Mouse (Mus musculus): ENCODE measurements around the gene Pign.

DNA sequence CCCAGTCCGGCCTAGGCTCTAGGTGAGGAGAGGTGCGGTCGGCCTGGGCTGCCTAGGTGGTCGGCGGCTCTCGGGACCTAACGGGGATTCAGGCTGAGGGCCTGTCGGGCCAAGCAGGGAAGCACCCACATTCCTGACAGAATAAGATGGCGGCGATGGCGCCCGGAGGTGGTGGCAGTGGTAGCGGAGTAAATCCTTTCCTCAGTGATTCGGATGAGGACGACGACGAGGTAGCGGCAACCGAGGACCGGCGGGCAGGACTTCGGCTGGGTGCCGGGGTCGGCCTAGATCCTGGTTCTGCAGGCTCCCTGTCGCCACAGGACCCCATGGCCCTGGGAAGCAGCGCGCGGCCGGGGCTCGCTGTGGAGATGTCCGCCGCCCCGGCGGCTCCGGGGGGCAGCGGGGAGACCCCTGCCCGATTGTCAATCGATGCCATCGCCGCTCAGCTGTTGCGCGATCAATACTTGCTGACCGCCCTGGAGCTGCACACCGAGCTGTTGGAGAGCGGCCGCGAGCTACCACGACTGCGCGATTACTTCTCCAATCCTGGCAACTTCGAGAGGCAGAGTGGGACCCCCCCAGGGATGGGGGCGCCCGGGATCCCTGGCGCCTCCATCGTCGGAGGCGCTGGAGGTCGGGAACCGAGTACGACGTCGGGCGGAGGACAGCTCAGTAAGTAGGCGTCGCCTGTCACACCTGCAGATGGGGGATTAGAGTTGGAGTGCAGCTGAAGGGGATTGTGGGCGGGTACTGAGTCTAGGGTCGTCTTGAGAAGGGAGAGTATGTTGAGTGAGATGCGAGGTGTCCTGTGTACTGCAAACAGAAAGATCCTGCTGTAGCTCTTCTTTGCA lies 710 bp upstream of the Pign start:
- TF ChIP-seq CTCF (IDR thresholded peaks at IDR 0.05; ENCODE audit: low read depth): no peak
- no peak for TF ChIP-seq EP300 (IDR thresholded peaks at IDR 0.05; ENCODE audit: low read depth)

Data from heart, postnatal 0 days (tissue).